In the genomic region with DNA sequence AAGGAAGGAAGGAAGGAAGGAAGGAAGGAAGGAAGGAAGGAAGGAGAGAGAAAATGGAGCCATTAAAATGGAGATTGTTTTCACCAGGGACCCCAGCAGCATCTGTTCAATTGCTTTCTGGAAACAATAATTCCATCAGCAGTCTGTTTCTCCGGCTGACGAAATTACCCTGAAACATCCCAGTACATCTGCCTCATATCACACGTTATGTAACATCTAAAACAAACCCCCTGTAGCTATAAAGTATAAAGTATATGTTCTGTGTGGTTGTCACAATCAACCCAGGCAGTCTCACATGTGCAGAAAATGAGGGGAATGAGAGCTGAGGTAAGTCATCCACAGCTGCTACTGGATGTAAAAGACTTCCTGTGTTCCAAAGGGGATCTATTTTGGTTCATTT, we compare ENCODE assay signal across 30 mouse cellular contexts. TPM values are rescaled to one million over a fixed set of nuclear protein-coding genes. Genes with fewer than 3 reads are reported as not detected.
DNase-seq lines count a peak whose midpoint lies in the region; ATAC-seq lines count a peak whose summit lies in the region.
"Had no signal": no experiment of that assay in that cellular context is flagged by ENCODE, and none has a peak within 500 bp of the region (broad histone marks: within the 10 kb centered on the region; RNA-seq: fewer than 3 reads in every experiment).

No protein-coding gene starts in this region.

- peak overlapping the region; percentile 52; the same call in 1 of the 2 replicates for H3K27ac ChIP-seq in neural tube, embryonic 13.5 days (replicated peaks)
- peak overlapping the region; percentile 79 for H3K27ac ChIP-seq in liver, embryonic 15.5 days (replicated peaks)
- H3K27ac ChIP-seq: forebrain, embryonic 13.5 days; hindbrain, embryonic 14.5 days; kidney, embryonic 15.5 days; limb, embryonic 13.5 days; midbrain, embryonic 15.5 days; neural tube, embryonic 12.5 days; stomach, postnatal 0 days had no signal

- WGBS in neural tube, embryonic 13.5 days, result 39% methylated on average over 3 of the region's 3 CpGs
- 76% methylated on average over 3 of the region's 3 CpGs for WGBS in liver, embryonic 15.5 days (ENCODE audit: insufficient replicate concordance)

- H3K36me3 ChIP-seq in neural tube, embryonic 13.5 days, result no peaks in the 10 kb centered on the region
- H3K36me3 ChIP-seq in liver, embryonic 15.5 days (replicated peaks), result peaks cover 23% of the 10 kb centered on the region
- H3K36me3 ChIP-seq: heart, embryonic 12.5 days; limb, embryonic 13.5 days; midbrain, embryonic 15.5 days; neural tube, embryonic 12.5 days had no signal

- H3K4me3 ChIP-seq in neural tube, embryonic 13.5 days, result no peak overlapping the region
- H3K4me3 ChIP-seq in liver, embryonic 15.5 days (replicated peaks), result no peak overlapping the region
- H3K4me3 ChIP-seq: forebrain, embryonic 13.5 days; kidney, embryonic 15.5 days; limb, embryonic 13.5 days; midbrain, embryonic 15.5 days; neural tube, embryonic 12.5 days had no signal

- H3K4me2 ChIP-seq in neural tube, embryonic 13.5 days, result no peak overlapping the region
- H3K4me2 ChIP-seq in liver, embryonic 15.5 days, result no peak overlapping the region
- H3K4me2 ChIP-seq: forebrain, embryonic 13.5 days; hindbrain, embryonic 14.5 days; kidney, embryonic 15.5 days; limb, embryonic 13.5 days; midbrain, embryonic 15.5 days; neural tube, embryonic 12.5 days had no signal

- H3K4me1 ChIP-seq in neural tube, embryonic 13.5 days (replicated peaks), result peaks cover 6% of the 10 kb centered on the region
- peaks cover 68% of the 10 kb centered on the region for H3K4me1 ChIP-seq in liver, embryonic 15.5 days (replicated peaks)
- H3K4me1 ChIP-seq: forebrain, embryonic 13.5 days; limb, embryonic 13.5 days; midbrain, embryonic 15.5 days; neural tube, embryonic 12.5 days had no signal

- no peaks in the 10 kb centered on the region for H3K27me3 ChIP-seq in neural tube, embryonic 13.5 days
- no peaks in the 10 kb centered on the region for H3K27me3 ChIP-seq in liver, embryonic 15.5 days
- H3K27me3 ChIP-seq: forebrain, embryonic 13.5 days; heart, embryonic 12.5 days; kidney, embryonic 15.5 days; limb, embryonic 13.5 days; midbrain, embryonic 15.5 days; neural tube, embryonic 12.5 days had no signal

- DNase-seq in layer of hippocampus, adult 9-11 months, result peak; percentile 14
- DNase-seq in layer of hippocampus, postnatal 14 days (ENCODE audit: low spot score in 2 of 2), result no peak
- DNase-seq in neural tube, embryonic 10.5 days (ENCODE audit: extremely low spot score, low spot score), result no peak
- DNase-seq in lung, postnatal 36 days, result no peak
- DNase-seq in gastrocnemius, postnatal 25 days, result no peak
- DNase-seq: adrenal gland, adult 8-10 months; cerebellum, adult 11 months; cerebellum, adult 9-10 months; cerebellum, postnatal 36 days; gastrocnemius, postnatal 36 days; heart, adult 18-20 months; heart, postnatal 4 days; kidney, adult 11 months; kidney, postnatal 36 days; lung, adult 2 months; lung, postnatal 10 days; right cerebral cortex, postnatal 25 days; thymus, adult 18-20 months; thymus, postnatal 25 days had no signal

- H3K9me3 ChIP-seq in neural tube, embryonic 13.5 days, result no peaks in the 10 kb centered on the region
- no peaks in the 10 kb centered on the region for H3K9me3 ChIP-seq in liver, embryonic 15.5 days (replicated peaks)
- H3K9me3 ChIP-seq: forebrain, embryonic 13.5 days; heart, embryonic 12.5 days; kidney, embryonic 15.5 days; limb, embryonic 13.5 days; midbrain, embryonic 15.5 days; neural tube, embryonic 12.5 days had no signal

- no peak overlapping the region for H3K9ac ChIP-seq in neural tube, embryonic 13.5 days
- 0 out of 2 replicates have a peak overlapping the region, but pooled peaks have one; percentile 15 for H3K9ac ChIP-seq in liver, embryonic 15.5 days
- H3K9ac ChIP-seq: forebrain, embryonic 13.5 days; hindbrain, embryonic 14.5 days; kidney, embryonic 15.5 days; limb, embryonic 13.5 days; midbrain, embryonic 15.5 days; neural tube, embryonic 12.5 days had no signal

- peak; percentile 74 for ATAC-seq in neural tube, embryonic 13.5 days (ENCODE audit: low read depth)
- no peak for ATAC-seq in liver, embryonic 15.5 days (ENCODE audit: insufficient read depth)
- ATAC-seq: forebrain, embryonic 13.5 days; inflammation-experienced regulatory T-cells, adult 6 months; midbrain, embryonic 15.5 days had no signal

RNA-seq across cellular contexts. Expression of a gene that starts 49.0 kb away (rescaled TPM):
- 100 to 1,000 TPM in 1 of 2 experiments, 10 to 100 TPM in 1; 92.7 to 102 TPM for total RNA-seq in layer of hippocampus, postnatal 14 days (2021)
- 16.1 and 18.4 TPM in 2 replicates for polyA plus RNA-seq in neural tube, embryonic 13.5 days (2015; fragmentation: Nextera tagmentation; extraction: Ambion mirVana)
- polyA plus RNA-seq in liver, embryonic 15.5 days (2015; fragmentation: Nextera tagmentation; extraction: Ambion mirVana), result 10.2 and 12.2 TPM in 2 replicates
- total RNA-seq in gastrocnemius, postnatal 25 days (2021), result 1 to 10 TPM; 2.1 to 3.0 TPM

Comparison
In these comparisons a context has a peak if more than half of its experiments do, and no peak if none do; other contexts are left out.
1. RNA of a gene that starts 49.0 kb away (total RNA-seq): 92.7 to 102 TPM in layer of hippocampus, postnatal 14 days; 2.1 to 3.0 TPM in gastrocnemius, postnatal 25 days; every median in the first group is over 10 times any median in the second.